Mouse (Mus musculus) heart, embryonic 14.5 days (tissue): Measurements from ENCODE around the gene Epha8. TPM values are rescaled to one million over a fixed set of nuclear protein-coding genes. Genes with fewer than 3 reads are reported as not detected.

Experiments used
- ATAC-seq: fragments of 200-750 bp; cut with Nextera tagmentation; 2 replicates; pipeline ENCODE4 v1.8.0; 2017; ENCODE audit warnings: low read depth, moderate TSS enrichment; ENCODE audit not compliant: insufficient number of reproducible peaks, insufficient read depth, low FRiP score
- H3K27ac ChIP-seq, 2 experiments: fragments of 200-500 bp in 1 of 2; fragments of 300-500 bp in 1 of 2; sonication (generic) in 1 of 2; replicated peaks in 1 of 2; 2 replicates each; pipeline ENCODE4 v1.5.1; 2012 to 2014; ENCODE audit warnings: low read depth in 2 of 2, low read length in 2 of 2, control low read depth in 1 of 2, mild to moderate bottlenecking in 1 of 2, mixed read lengths in 1 of 2; ENCODE audit not compliant: control insufficient read depth in 1 of 2, insufficient read depth in 1 of 2
- H3K27me3 ChIP-seq: fragments of 300-500 bp; sonication (generic); 2 replicates; pipeline ENCODE4 v1.6.1; 2014; ENCODE audit warnings: mild to moderate bottlenecking, low read length, control low read depth; ENCODE audit not compliant: control insufficient read depth, insufficient read depth
- H3K36me3 ChIP-seq: fragments of 300-500 bp; sonication (generic); 2 replicates; pipeline ENCODE4 v1.6.1; 2014; ENCODE audit warnings: mild to moderate bottlenecking, control low read depth, low read length, mixed read lengths; ENCODE audit not compliant: control insufficient read depth, insufficient read depth
- H3K4me1 ChIP-seq, 2 experiments: fragments of 200-500 bp in 1 of 2; fragments of 300-500 bp in 1 of 2; sonication (generic) in 1 of 2; 2 replicates each; pipeline ENCODE4 v1.6.1; 2012 to 2014; ENCODE audit warnings: low read length in 2 of 2, control low read depth in 1 of 2, mixed read lengths in 1 of 2; ENCODE audit not compliant: control insufficient read depth in 2 of 2, insufficient read depth in 2 of 2
- H3K4me2 ChIP-seq: fragments of 300-500 bp; sonication (generic); 2 replicates; pipeline ENCODE4 v1.6.1; 2014; ENCODE audit warnings: mild to moderate bottlenecking, low read length
- H3K4me3 ChIP-seq, 2 experiments: fragments of 200-500 bp in 1 of 2; fragments of 300-500 bp in 1 of 2; sonication (generic) in 1 of 2; 2 replicates each; pipeline ENCODE4 v1.5.1; 2012 to 2014; ENCODE audit warnings: low read length in 2 of 2, mild to moderate bottlenecking in 2 of 2, control low read depth in 1 of 2, low read depth in 1 of 2, moderate library complexity in 1 of 2; ENCODE audit not compliant: control insufficient read depth in 1 of 2, insufficient read depth in 1 of 2
- H3K9ac ChIP-seq: fragments of 300-500 bp; sonication (generic); 2 replicates; pipeline ENCODE4 v1.6.1; 2014; ENCODE audit warnings: mild to moderate bottlenecking, low read length
- H3K9me3 ChIP-seq: fragments of 300-500 bp; sonication (generic); 2 replicates; pipeline ENCODE4 v1.6.1; 2016; ENCODE audit warnings: low read length, control low read depth; ENCODE audit not compliant: control insufficient read depth
- WGBS: fragments of 180-500 bp; shearing (Covaris S2); extraction: QIAGEN DNeasy Blood & Tissue Kit; methylation state at CpG from one replicate; pipeline ENCODE4 v1.1.7; 2014; 5-methylcytosine and 5-hydroxymethylcytosine counted together
- polyA plus RNA-seq: library from polyadenylated mRNA; unstranded; fragments of >200 nt; fragmentation: Nextera tagmentation; extraction: Ambion mirVana; gene quantifications from 2 replicates; pipeline ENCODE4 v1.2.1, GENCODE M21; 2014

Epha8 gene
- polyA plus RNA-seq, 1 experiment from 2014 or later, result not detected

DNA sequence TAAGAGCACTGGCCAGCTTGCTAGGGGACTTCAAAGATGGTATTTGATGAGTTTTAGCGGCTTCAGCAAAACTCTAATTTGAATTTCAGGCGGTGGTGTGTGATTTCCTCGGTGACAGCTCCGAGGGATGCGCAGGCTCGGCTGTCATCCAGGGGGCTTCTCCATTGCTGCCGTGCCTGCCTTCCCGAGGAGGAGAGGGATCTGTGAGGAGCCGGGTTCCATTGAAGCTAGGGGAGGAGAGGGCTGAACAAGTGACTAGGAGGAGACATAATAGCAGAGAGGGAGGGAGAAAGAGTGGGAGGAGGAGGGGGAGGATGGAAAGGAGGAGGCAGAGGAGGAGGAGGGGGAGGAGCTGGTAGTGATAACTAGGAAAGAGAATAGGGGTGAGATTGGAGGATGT, 10.9 kb upstream of the Epha8 start:
- ATAC-seq, result no peak
- H3K4me2 ChIP-seq, result no peak overlapping the region

DNA sequence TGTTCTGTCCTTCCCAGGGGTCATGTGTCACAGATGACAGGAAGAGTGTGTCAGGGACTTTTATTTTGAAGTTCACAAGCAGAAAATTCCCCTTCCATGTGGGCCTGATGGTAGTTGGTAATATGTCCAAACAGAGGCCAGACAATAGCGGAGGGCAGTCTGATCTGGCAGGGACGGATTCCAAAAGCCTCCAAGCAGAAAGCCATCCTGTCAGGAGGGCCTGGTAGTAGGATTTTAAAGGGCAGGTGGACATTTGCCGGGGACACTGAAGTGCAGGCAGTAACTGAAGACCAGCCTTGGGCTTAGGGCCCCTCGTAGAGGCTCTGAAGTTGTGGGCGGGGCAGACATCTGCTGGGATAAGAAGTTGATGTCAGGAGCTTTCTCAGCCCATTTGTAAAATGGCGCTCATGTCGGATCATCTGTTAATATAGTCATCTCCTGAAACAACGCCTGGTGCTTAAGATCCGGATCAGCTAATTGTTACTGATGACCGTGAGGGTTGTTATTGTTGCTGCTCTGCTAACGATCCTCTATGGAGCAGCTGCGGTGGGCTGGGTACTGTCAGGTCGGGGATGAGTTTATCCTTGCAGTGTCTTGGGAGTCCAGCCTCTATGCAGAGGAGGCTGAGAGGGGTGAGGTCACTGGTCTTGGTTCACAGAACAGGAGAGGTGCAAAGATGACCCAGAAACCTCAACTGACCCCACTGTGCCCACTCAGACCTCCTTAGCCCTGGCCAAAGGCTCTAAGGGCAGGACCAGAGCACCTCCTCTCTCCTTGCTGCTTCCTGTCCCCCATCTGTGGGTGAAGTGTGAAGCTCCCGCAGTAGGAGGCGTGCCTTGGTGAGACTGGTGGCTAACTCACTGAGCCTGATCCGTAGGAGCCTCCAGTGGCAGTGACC, 10.1 kb upstream of the Epha8 start:
- no peak for ATAC-seq
- Histone ChIP-seq H3K4me2 (no peak overlapping the region), H3K27ac (no peak overlapping the region), H3K9me3 (no peaks in the 10 kb centered on the region), H3K9ac (no peak overlapping the region), H3K36me3 (no peaks in the 10 kb centered on the region), H3K27me3 (peaks cover 95% of the 10 kb centered on the region), H3K4me1 (0 out of 4 replicates have a peak, but pooled peaks cover 0 to 4% of the 10 kb centered on the region in 2 experiments), H3K4me3 (no peak overlapping the region)
- WGBS, result 31% methylated on average over 16 of the region's 16 CpGs

More for the DNA sequence above, 10.9 kb upstream of the Epha8 start:
- Histone ChIP-seq H3K4me1 (0 out of 4 replicates have a peak, but pooled peaks cover 0 to 4% of the 10 kb centered on the region in 2 experiments), H3K27me3 (peaks cover 95% of the 10 kb centered on the region), H3K36me3 (no peaks in the 10 kb centered on the region), H3K9ac (no peak overlapping the region), H3K27ac (no peak overlapping the region), H3K4me3 (no peak overlapping the region), H3K9me3 (no peaks in the 10 kb centered on the region)
- 28% methylated on average over 9 of the region's 9 CpGs for WGBS

DNA sequence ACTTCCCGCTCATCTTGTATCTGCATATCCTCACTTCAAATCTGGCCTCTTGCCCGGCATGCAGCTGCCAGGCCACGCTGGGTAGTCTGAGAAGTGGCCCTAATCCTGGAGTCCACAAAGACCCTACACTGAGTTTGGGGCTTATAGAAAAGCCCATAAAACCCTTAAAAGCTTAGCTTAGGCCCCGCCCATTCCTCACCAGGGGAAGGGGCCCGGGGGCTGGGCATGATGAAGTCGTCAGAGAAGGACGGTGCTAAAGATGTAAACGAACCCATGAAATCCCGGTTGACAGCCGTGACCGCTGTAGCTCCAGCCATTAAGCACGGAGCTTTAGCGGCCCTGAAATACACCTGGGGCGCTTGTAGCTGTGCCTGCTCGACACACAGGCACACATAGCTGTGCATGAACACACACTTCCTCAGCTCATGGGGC, 8.4 kb upstream of the Epha8 start:
- H3K27ac ChIP-seq, result no peak overlapping the region
- no peak overlapping the region for H3K9ac ChIP-seq
- no peak overlapping the region for H3K4me2 ChIP-seq
- no peak overlapping the region for H3K4me3 ChIP-seq
- no peaks in the 10 kb centered on the region for H3K9me3 ChIP-seq
- 0 out of 4 replicates have a peak, but pooled peaks cover 0 to 4% of the 10 kb centered on the region in 2 experiments for H3K4me1 ChIP-seq
- WGBS, result 27% methylated on average over 15 of the region's 15 CpGs
- ATAC-seq, result no peak
- H3K36me3 ChIP-seq, result no peaks in the 10 kb centered on the region
- H3K27me3 ChIP-seq, result peaks cover 91% of the 10 kb centered on the region

DNA sequence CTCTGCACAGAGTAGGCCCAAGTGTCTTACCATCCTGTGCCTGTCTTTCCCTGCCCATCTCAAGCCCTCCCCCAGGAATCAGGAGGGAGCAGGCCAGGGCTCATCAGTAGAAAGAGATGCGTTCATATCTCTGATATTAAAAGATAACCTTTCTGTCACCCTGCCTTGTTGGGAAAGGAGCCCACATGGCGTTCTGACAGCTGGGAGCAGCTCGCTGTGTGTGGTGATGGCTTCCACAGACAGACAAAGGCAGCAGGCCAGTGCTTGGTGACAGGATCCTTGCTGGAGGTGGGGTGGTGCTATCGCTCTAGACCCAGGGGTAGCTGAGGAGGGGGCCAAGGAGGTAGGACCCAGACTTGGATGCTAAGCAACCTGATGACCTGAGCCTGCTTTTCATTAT, 5.8 kb upstream of the Epha8 start:
- Histone ChIP-seq H3K4me3 (no peak overlapping the region), H3K9me3 (no peaks in the 10 kb centered on the region), H3K27me3 (peaks cover 94% of the 10 kb centered on the region), H3K9ac (no peak overlapping the region), H3K27ac (no peak overlapping the region), H3K4me1 (0 out of 4 replicates have a peak, but pooled peaks cover 0 to 4% of the 10 kb centered on the region in 2 experiments), H3K36me3 (no peaks in the 10 kb centered on the region), H3K4me2 (no peak overlapping the region)
- no peak for ATAC-seq
- WGBS, result 64% methylated on average over 4 of the region's 4 CpGs

DNA sequence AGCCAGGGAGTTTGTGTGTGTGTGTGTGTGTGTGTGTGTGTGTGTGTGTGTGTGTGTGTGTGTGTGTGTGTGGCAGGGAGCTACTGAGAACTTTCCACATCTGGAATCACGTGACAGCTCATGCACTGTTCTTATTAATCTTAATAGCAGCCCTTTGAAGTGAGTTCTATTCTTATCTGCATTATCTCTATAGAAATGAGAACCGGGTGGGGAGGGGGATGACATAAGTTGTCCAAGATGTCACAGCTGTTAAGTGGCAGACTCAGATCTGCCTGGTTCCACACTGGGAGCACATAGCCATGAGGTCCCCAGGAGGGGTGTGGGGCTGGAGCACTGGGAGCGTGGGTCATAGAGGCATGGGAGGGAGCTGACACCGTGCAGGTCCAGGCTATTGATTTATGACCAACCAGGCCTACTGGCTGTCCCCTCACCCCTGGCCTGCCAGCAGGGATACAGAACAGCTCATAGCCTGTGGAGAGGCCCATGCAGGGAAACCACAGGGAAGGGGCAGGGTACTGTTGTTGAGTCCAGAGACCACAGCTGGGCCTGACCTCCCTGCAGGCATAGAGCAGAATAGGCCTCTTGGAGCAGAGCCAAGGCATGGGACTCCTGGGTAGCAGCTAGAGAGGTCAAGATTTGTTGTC, 5.1 kb upstream of the Epha8 start:
- ATAC-seq, result no peak
- no peak overlapping the region for H3K4me3 ChIP-seq
- H3K9ac ChIP-seq, result no peak overlapping the region
- no peaks in the 10 kb centered on the region for H3K36me3 ChIP-seq
- H3K27me3 ChIP-seq, result peaks cover 96% of the 10 kb centered on the region
- no peak overlapping the region for H3K27ac ChIP-seq
- peaks cover 0 to 6% of the 10 kb centered on the region in 2 experiments; a peak in 1 of 4 replicates for H3K4me1 ChIP-seq
- 43% methylated on average over 4 of the region's 4 CpGs for WGBS
- H3K9me3 ChIP-seq, result no peaks in the 10 kb centered on the region
- no peak overlapping the region for H3K4me2 ChIP-seq

DNA sequence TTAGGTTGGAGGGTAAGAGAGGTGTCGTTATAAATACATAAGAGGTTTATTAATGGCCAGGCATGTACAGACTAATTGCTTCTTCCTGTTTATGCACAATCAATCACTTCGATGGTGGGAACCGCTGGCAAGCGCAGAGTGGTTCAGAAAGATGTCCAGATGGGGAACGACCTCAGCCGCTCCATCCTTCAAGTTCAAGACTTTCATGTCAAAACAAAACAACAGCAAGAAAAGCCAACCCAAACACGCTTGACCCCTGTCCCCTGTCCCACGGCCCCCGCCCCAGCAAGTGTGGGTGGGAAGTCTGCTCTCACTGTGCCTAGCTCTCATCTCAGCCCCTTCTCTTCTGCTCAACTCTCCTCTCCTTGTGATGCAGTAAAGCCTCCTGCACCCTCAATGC, 4.0 kb upstream of the Epha8 start:
- no peaks in the 10 kb centered on the region for H3K9me3 ChIP-seq
- no peak for ATAC-seq
- H3K4me1 ChIP-seq, result peaks cover 0 to 11% of the 10 kb centered on the region in 2 experiments; a peak in 1 of 4 replicates
- H3K9ac ChIP-seq, result no peak overlapping the region
- H3K27ac ChIP-seq, result no peak overlapping the region
- peaks cover 96% of the 10 kb centered on the region for H3K27me3 ChIP-seq
- no peaks in the 10 kb centered on the region for H3K36me3 ChIP-seq
- 70% methylated on average over 9 of the region's 9 CpGs for WGBS
- no peak overlapping the region for H3K4me2 ChIP-seq
- H3K4me3 ChIP-seq, result no peak overlapping the region

DNA sequence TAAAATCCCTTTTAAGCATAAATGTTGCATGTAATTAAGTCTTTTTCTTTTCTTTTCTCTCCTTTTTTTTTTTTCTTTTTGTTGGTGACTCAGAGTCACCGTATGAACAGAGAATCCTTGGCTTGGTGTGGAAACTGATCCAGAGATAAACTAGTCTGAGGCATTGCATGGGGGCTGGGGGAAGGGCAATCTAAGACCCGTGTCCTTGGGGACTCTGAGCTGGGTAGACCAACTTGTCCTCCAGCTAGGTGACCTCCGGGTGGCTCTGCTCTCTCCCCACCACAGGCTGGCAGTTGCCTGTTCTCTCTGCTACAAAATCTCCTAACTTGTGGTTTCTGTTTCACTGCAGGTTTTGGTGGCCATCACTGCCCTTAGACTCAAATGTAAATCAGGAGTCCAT, 3.5 kb upstream of the Epha8 start:
- WGBS, result 41% methylated on average over 3 of the region's 3 CpGs
- ATAC-seq, result no peak
- Histone ChIP-seq H3K4me1 (peaks cover 0 to 11% of the 10 kb centered on the region in 2 experiments; a peak in 1 of 4 replicates), H3K27me3 (peaks cover 96% of the 10 kb centered on the region), H3K4me2 (no peak overlapping the region), H3K9me3 (no peaks in the 10 kb centered on the region), H3K27ac (no peak overlapping the region), H3K36me3 (no peaks in the 10 kb centered on the region), H3K4me3 (no peak overlapping the region), H3K9ac (no peak overlapping the region)
